Mouse (Mus musculus) forebrain, embryonic 14.5 days (tissue): ENCODE data around the gene Col23a1. TPM values are rescaled to one million over a fixed set of nuclear protein-coding genes. Genes with fewer than 3 reads are reported as not detected.

Source experiments
- ATAC-seq: fragments of 200-750 bp; cut with Nextera tagmentation; 2 replicates; pipeline ENCODE4 v1.8.0; 2017; ENCODE audit warnings: mild to moderate bottlenecking, moderate library complexity
- DNase-seq: peaks from one replicate; pipeline ENCODE4 v3.0.0-alpha.2; 2015; ENCODE audit warnings: low spot score
- H3K27ac ChIP-seq: fragments of 300-500 bp; sonication (generic); 2 replicates; pipeline ENCODE4 v1.5.1; 2014; ENCODE audit warnings: low read depth, mild to moderate bottlenecking, control low read depth, low read length, moderate library complexity
- H3K27me3 ChIP-seq: fragments of 300-500 bp; sonication (generic); replicated peaks from 2 replicates; pipeline ENCODE4 v1.6.1; 2014; ENCODE audit warnings: low read length, control low read depth, mixed read lengths; ENCODE audit not compliant: control insufficient read depth, insufficient read depth
- H3K36me3 ChIP-seq: fragments of 300-500 bp; sonication (generic); 2 replicates; pipeline ENCODE4 v1.6.1; 2014; ENCODE audit warnings: low read length, control low read depth; ENCODE audit not compliant: control insufficient read depth, insufficient read depth
- H3K4me1 ChIP-seq: fragments of 300-500 bp; sonication (generic); 2 replicates; pipeline ENCODE4 v1.6.1; 2014; ENCODE audit warnings: antibody characterized with exemption, low read length, control low read depth; ENCODE audit not compliant: control insufficient read depth, insufficient read depth
- H3K4me2 ChIP-seq: fragments of 300-500 bp; sonication (generic); 2 replicates; pipeline ENCODE4 v1.6.1; 2014; ENCODE audit warnings: mild to moderate bottlenecking, control low read depth, low read length
- H3K4me3 ChIP-seq: fragments of 300-500 bp; sonication (generic); 2 replicates; pipeline ENCODE4 v1.5.1; 2014; ENCODE audit warnings: low read depth, low read length, control low read depth
- H3K9ac ChIP-seq: fragments of 300-500 bp; sonication (generic); 2 replicates; pipeline ENCODE4 v1.6.1; 2014; ENCODE audit warnings: mild to moderate bottlenecking, low read length, control low read depth, moderate library complexity
- H3K9me3 ChIP-seq: fragments of 300-500 bp; sonication (generic); replicated peaks from 2 replicates; pipeline ENCODE4 v1.6.1; 2016; ENCODE audit warnings: low read length, control low read depth, mixed read lengths; ENCODE audit not compliant: control insufficient read depth
- WGBS: fragments of 180-500 bp; shearing (Covaris S2); extraction: QIAGEN DNeasy Blood & Tissue Kit; methylation state at CpG from one replicate; pipeline ENCODE4 v1.1.7; 2014; 5-methylcytosine and 5-hydroxymethylcytosine counted together
- polyA plus RNA-seq: library from polyadenylated mRNA; unstranded; fragments of >200 nt; fragmentation: Nextera tagmentation; extraction: Ambion mirVana; gene quantifications from 2 replicates; pipeline ENCODE4 v1.2.1, GENCODE M21; 2014

Col23a1 gene
- polyA plus RNA-seq, 1 experiment from 2014 or later: 2.5 TPM

DNA sequence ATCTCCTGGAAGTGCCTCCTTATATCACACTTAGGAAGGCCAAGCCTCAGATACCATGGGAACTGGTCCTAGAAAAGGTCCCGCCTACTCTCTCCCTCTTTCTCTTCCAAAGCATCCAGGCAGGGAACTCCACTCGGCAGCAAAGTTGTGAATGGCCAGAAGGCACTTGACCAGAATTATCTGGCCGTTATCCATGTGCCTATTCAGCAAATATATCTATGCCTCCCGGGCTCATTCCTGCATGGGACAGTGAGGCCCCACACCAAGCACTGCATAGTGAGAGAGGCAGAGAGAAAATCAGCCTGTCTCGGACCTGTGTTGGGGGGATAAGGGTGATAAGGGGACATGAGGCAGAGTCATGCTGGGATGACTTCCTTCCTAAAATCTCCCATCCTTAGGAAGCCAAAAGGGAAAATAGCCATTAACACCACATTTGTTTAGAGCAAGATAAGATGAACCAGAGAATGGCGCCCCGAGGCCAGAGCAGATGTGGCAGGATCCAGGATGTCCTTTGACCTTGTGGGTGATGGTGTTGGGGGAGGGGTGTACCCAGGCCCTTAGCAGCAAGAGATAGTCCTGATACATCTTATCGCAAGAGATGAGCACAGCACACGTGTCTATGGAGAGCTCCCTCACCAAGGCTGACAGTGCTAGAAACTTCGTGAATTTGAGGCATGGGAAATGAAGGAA is 196.2 kb downstream of the Col23a1 start:
- Histone ChIP-seq H3K4me2 (no peak overlapping the region), H3K4me3 (no peak overlapping the region), H3K36me3 (no peaks in the 10 kb centered on the region), H3K27ac (no peak overlapping the region), H3K9ac (no peak overlapping the region), H3K9me3 (no peaks in the 10 kb centered on the region), H3K27me3 (no peaks in the 10 kb centered on the region), H3K4me1 (no peaks in the 10 kb centered on the region)
- ATAC-seq (no peak), DNase-seq (no peak)
- 83% methylated on average over 10 of the region's 10 CpGs for WGBS

DNA sequence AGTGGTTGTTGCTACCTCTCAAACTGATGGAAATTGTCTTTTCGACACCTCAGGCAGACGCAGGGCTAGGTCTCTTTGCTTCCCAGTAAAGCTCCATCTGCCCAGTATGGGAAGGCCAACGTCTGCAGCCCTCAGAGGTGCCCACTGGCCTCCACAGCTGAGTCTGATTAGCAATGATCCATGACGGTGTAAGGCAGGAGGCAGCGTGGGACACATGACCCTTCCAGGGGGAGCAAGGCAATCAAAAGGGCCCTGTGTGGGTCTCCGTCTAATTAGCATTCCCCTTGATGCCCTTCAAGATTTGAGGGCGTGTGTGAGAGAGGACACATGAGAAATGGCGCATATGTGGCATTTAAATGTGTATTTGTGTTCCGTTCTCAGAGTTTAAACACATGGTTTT is 199.1 kb downstream of the Col23a1 start:
- ATAC-seq: no peak
- Histone ChIP-seq H3K4me3 (no peak overlapping the region), H3K9ac (no peak overlapping the region), H3K27me3 (no peaks in the 10 kb centered on the region), H3K4me2 (no peak overlapping the region), H3K9me3 (no peaks in the 10 kb centered on the region), H3K36me3 (no peaks in the 10 kb centered on the region), H3K4me1 (no peaks in the 10 kb centered on the region), H3K27ac (no peak overlapping the region)
- WGBS: 62% methylated on average over 9 of the region's 9 CpGs
- DNase-seq: no peak

DNA sequence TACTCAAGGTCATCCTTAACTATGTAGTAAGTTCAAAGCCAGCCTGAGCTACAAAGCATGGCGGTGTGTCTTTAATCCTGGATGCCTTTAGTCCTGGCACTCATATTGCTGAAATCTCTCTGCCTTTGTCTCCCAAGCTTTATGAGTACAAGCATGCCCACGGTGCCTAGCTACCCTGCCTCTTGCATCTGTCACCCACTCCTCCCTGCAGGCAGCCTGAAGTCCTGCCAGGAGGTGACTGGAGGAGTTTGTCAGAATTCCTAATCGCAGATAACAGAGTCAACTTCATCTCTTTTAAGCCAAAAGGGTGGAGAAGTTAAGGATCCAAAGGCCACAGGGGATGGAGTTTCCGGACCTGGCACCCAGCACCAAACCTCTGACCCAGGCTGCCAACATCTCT is 203.7 kb downstream of the Col23a1 start:
- Histone ChIP-seq H3K9ac (no peak overlapping the region), H3K4me3 (no peak overlapping the region), H3K4me2 (no peak overlapping the region), H3K27me3 (no peaks in the 10 kb centered on the region), H3K36me3 (no peaks in the 10 kb centered on the region), H3K27ac (no peak overlapping the region), H3K9me3 (no peaks in the 10 kb centered on the region), H3K4me1 (no peaks in the 10 kb centered on the region)
- 79% methylated on average over 4 of the region's 4 CpGs for WGBS
- ATAC-seq (no peak), DNase-seq (no peak)

DNA sequence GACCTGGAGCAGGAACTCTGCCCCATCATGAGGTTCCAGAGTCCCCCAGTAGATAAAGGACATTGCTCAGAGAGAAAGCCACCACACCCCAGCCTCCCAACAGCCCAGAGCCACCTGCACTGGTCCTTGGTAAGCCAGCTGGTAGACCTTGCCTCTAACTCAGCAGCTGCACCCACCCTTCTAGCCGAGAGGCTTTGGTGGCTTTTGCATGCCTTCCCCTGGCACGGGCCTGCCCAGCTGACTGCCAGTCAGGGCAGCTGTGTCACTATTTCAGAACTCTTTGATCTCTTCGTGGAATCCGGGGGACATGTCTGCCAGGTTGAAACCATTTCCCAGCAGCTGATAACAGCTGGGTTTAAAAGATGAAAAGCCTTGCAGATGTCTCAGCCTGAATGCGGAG is 204.5 kb downstream of the Col23a1 start:
- H3K4me3 ChIP-seq: no peak overlapping the region
- H3K4me1 ChIP-seq: no peaks in the 10 kb centered on the region
- no peak for DNase-seq
- H3K4me2 ChIP-seq: no peak overlapping the region
- no peak for ATAC-seq
- WGBS: 74% methylated on average over 5 of the region's 5 CpGs
- H3K9ac ChIP-seq: no peak overlapping the region
- no peaks in the 10 kb centered on the region for H3K27me3 ChIP-seq
- no peak overlapping the region for H3K27ac ChIP-seq
- no peaks in the 10 kb centered on the region for H3K36me3 ChIP-seq
- H3K9me3 ChIP-seq: no peaks in the 10 kb centered on the region

DNA sequence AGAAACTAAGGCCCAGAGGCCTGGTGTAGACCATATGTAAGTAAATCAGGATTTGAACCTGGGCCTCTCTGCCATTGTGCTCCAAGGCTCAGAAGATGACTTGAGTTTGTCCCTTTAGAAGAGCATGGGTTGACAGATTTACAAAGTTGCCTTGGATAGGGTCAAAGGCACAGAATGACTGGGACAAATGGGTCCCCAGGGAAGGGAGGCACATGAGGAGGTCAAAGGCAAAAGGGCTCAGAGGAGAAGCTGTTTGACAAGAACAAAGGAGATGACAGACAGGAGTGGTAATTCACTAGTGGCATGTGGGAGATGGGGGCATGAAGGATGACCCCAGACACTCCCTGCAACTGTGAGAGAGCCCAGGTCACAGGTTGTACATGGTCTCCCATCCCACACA is 210.1 kb downstream of the Col23a1 start:
- Histone ChIP-seq H3K4me1 (no peaks in the 10 kb centered on the region), H3K27me3 (no peaks in the 10 kb centered on the region), H3K36me3 (no peaks in the 10 kb centered on the region), H3K27ac (no peak overlapping the region), H3K9ac (no peak overlapping the region), H3K4me2 (no peak overlapping the region), H3K4me3 (no peak overlapping the region), H3K9me3 (no peaks in the 10 kb centered on the region)
- no peak for DNase-seq
- ATAC-seq: no peak

DNA sequence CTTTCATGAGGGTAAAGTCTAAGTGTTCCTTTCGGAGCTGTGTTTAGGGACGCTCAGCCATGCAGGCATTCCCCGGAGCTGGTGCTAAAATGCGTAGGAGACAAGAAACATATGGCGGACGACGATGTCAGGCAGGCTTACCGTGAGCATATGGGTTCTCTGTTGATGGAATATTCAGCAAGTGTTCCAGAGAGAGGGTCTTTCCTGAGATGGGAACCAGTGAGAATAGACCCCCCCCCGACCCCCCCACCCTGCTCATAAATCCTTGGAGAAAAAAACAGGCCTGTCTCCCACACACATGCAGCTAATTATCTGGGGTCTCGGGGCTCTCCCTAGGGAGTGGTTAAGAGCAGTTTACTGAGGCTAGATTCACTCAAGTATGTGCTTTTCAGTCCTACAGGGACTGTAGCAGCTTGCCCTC is 212.7 kb downstream of the Col23a1 start:
- ATAC-seq: peak; percentile 62; the same call in 1 of the 2 replicates
- H3K27me3 ChIP-seq: no peaks in the 10 kb centered on the region
- DNase-seq: peak; percentile 63
- H3K9ac ChIP-seq: no peak overlapping the region
- H3K4me1 ChIP-seq: no peaks in the 10 kb centered on the region
- WGBS: 70% methylated on average over 10 of the region's 10 CpGs
- H3K4me3 ChIP-seq: no peak overlapping the region
- no peak overlapping the region for H3K27ac ChIP-seq
- no peak overlapping the region for H3K4me2 ChIP-seq
- H3K36me3 ChIP-seq: no peaks in the 10 kb centered on the region
- H3K9me3 ChIP-seq: no peaks in the 10 kb centered on the region

DNA sequence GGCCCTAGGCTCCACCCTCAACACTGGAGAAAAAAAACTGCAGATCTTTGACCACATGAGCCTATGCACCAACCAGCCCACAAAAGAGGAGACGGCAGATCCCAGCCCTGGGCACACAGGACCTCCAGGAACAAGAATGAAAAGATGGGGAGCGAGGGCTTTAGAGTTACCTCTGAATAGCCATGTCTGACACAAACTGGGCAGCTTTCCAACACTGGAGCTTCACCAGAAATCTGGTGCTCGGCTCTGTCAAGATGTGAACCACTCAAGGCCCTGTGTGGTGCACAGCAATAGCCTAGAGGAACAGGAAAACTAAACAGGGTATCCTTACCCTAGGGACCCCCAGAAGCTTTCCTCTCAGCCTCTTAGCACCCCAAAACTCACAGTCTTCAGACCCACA is 215.2 kb downstream of the Col23a1 start:
- Histone ChIP-seq H3K9ac (no peak overlapping the region), H3K4me3 (no peak overlapping the region), H3K4me1 (no peaks in the 10 kb centered on the region), H3K36me3 (no peaks in the 10 kb centered on the region), H3K4me2 (no peak overlapping the region), H3K27ac (no peak overlapping the region), H3K27me3 (no peaks in the 10 kb centered on the region), H3K9me3 (no peaks in the 10 kb centered on the region)
- ATAC-seq (no peak), DNase-seq (peak; percentile 49)
- WGBS: 17% methylated on average over 3 of the region's 3 CpGs

DNA sequence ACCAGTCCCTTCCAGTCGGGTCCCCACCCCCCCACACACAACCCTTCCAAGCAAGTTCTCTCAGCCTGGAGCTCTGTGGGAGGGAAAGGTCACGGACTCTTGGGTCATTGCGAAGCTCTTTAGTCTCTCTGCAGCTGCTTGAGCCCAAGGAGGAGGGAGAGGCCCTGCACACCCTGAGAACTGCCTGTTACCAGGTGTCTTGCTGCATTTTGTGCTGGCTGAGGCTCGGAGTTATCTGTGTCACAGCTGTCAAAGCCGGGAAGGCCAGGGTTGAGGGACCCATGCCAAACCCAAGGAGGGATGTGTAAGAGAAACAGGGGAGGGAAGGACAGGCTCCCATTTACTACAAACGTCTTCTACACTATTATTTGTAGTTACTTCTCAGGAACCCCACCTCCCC is 218.3 kb downstream of the Col23a1 start:
- Histone ChIP-seq H3K4me2 (no peak overlapping the region), H3K9me3 (no peaks in the 10 kb centered on the region), H3K36me3 (no peaks in the 10 kb centered on the region), H3K4me3 (no peak overlapping the region), H3K27ac (no peak overlapping the region), H3K9ac (no peak overlapping the region), H3K4me1 (no peaks in the 10 kb centered on the region), H3K27me3 (no peaks in the 10 kb centered on the region)
- WGBS: 65% methylated on average over 6 of the region's 6 CpGs
- DNase-seq (no peak), ATAC-seq (no peak)

DNA sequence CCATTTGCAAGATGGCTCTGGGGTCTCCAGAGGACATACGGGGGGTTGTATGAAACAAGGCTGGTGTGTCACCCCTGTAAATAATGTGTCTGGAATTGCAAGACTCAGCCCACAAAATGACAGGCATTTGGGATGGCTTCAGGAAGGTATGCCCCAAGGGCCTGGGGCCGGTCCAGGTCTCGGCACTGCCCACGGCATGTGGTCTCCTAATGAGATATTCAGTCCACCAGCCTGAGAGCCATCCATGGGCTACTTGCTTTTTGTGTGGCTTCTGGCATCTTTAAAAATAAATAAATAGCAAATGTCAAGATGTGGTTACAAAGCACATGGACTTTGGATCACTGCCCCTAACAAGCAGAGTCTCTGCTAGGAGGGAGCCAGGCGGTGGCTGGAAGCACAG is 219.5 kb downstream of the Col23a1 start:
- DNase-seq (no peak), ATAC-seq (no peak)
- Histone ChIP-seq H3K4me2 (no peak overlapping the region), H3K4me3 (no peak overlapping the region), H3K9ac (no peak overlapping the region), H3K9me3 (no peaks in the 10 kb centered on the region), H3K27me3 (no peaks in the 10 kb centered on the region), H3K36me3 (no peaks in the 10 kb centered on the region), H3K27ac (no peak overlapping the region), H3K4me1 (no peaks in the 10 kb centered on the region)
- 79% methylated on average over 5 of the region's 5 CpGs for WGBS
